Mouse (Mus musculus) C2C12 (cell line): ENCODE results near the gene Zfhx3. TPM values are rescaled to one million over a fixed set of nuclear protein-coding genes. Genes with fewer than 3 reads are reported as not detected.

ENCODE experiments used
- H3K27me3 ChIP-seq: one replicate; pipeline ENCODE4 v1.6.1; 2011; ENCODE audit not compliant: control insufficient read depth, insufficient read depth, insufficient read length
- H3K36me3 ChIP-seq: one replicate; pipeline ENCODE4 v1.6.1; 2011; ENCODE audit not compliant: control insufficient read depth, insufficient read depth
- H3K4me3 ChIP-seq: one replicate; pipeline ENCODE4 v1.5.1; 2011; ENCODE audit warnings: mild to moderate bottlenecking, control low read depth; ENCODE audit not compliant: poor library complexity, insufficient read depth, severe bottlenecking
- H3K79me2 ChIP-seq: one replicate; pipeline ENCODE4 v1.6.1; 2011; ENCODE audit not compliant: control insufficient read depth, insufficient read depth
- H3K79me3 ChIP-seq: one replicate; pipeline ENCODE4 v1.6.1; 2011; ENCODE audit warnings: low read depth, control low read depth
- H3ac ChIP-seq: one replicate; pipeline ENCODE3; 2011; ENCODE audit warnings: low read depth; ENCODE audit not compliant: control insufficient read depth, insufficient read length
- CEBPB ChIP-seq: IDR thresholded peaks from one replicate; pipeline ENCODE4 v1.6.1; 2011; ENCODE audit warnings: low read depth, mild to moderate bottlenecking, control low read depth, moderate library complexity
- CTCF ChIP-seq: IDR thresholded peaks from one replicate; pipeline ENCODE4 v1.5.1; 2011; ENCODE audit not compliant: control insufficient read depth, insufficient read depth, insufficient read length
- FOSL1 ChIP-seq: IDR thresholded peaks from one replicate; pipeline ENCODE4 v1.8.0; 2011; ENCODE audit warnings: mild to moderate bottlenecking, low read length; ENCODE audit not compliant: poor library complexity, insufficient read depth, severe bottlenecking
- MAX ChIP-seq: IDR thresholded peaks from one replicate; pipeline ENCODE4 v1.6.1; 2011; ENCODE audit warnings: mild to moderate bottlenecking, control low read depth
- MYOD1 ChIP-seq: IDR thresholded peaks from one replicate; pipeline ENCODE4 v1.6.1; 2011; ENCODE audit warnings: low read depth; ENCODE audit not compliant: control insufficient read depth, insufficient read length
- MYOG ChIP-seq: IDR thresholded peaks from one replicate; pipeline ENCODE4 v1.6.1; 2011; ENCODE audit not compliant: control insufficient read depth, insufficient read length; ENCODE audit errors: extremely low read depth
- USF1 ChIP-seq: IDR thresholded peaks from one replicate; pipeline ENCODE4 v1.6.1; 2011; ENCODE audit warnings: low read depth, mild to moderate bottlenecking, control low read depth, moderate library complexity
- polyA plus RNA-seq: library from polyadenylated mRNA; unstranded; fragments of >200 nt; fragmentation: generic; extraction: Trizol; gene quantifications from one replicate; pipeline ENCODE4 v1.2.1, GENCODE M21; 2012; ENCODE audit warnings: missing spikeins

Zfhx3 gene
- polyA plus RNA-seq, 1 experiment: 4.3 TPM

DNA sequence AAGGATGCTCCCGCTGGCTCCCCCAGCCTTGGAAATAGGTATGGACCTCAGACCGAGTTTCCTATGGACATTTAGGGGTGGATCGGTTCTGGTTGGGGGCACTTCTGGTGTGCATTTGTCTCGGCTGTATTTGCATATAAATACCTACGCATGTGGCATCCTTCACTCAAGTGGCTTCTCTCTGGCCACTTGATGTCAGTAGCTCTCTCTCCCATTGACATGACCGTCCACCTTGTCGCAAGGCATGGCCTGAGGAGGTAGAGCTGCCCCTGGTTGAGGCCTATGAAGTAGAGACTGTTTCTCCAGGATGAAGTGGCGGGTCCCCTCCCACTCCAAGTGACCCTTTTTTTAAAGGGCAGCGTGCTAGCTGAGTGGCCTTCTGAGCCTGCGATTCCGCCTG, 781.2 kb downstream of the Zfhx3 start:
- peaks cover 95% of the 10 kb centered on the region for H3K79me3 ChIP-seq
- TF ChIP-seq USF1 (no peak), CEBPB (no peak), MYOG (no peak), CTCF (no peak), FOSL1 (no peak), MYOD1 (no peak), MAX (no peak)
- no peak overlapping the region for H3K4me3 ChIP-seq
- H3K79me2 ChIP-seq: peaks cover 100% of the 10 kb centered on the region
- peaks cover 10% of the 10 kb centered on the region for H3K36me3 ChIP-seq
- H3ac ChIP-seq: no peak overlapping the region
- H3K27me3 ChIP-seq: no peaks in the 10 kb centered on the region

- no peak overlapping the region for H3ac ChIP-seq
- peaks cover 92% of the 10 kb centered on the region for H3K79me3 ChIP-seq
- no peaks in the 10 kb centered on the region for H3K27me3 ChIP-seq
- H3K36me3 ChIP-seq: peaks cover 10% of the 10 kb centered on the region
- no peak overlapping the region for H3K4me3 ChIP-seq
- TF ChIP-seq MAX: no peak
- TF ChIP-seq MYOG: no peak
- TF ChIP-seq MYOD1: no peak
- TF ChIP-seq CEBPB: no peak
- TF ChIP-seq FOSL1: no peak
- no peak for TF ChIP-seq CTCF
- no peak for TF ChIP-seq USF1
- H3K79me2 ChIP-seq: peaks cover 100% of the 10 kb centered on the region
Measured at GRCm38 (mm10) chr8:108724818-108725506, 782.5 kb downstream of the Zfhx3 start.

- TF ChIP-seq MAX: no peak
- TF ChIP-seq MYOD1: no peak
- TF ChIP-seq FOSL1: no peak
- TF ChIP-seq USF1: no peak
- no peak overlapping the region for H3K4me3 ChIP-seq
Measured at GRCm38 (mm10) chr8:108725631-108726030, 783.2 kb downstream of the Zfhx3 start.

GRCm38 (mm10) chr8:108726541-108727241, 784.2 kb downstream of the Zfhx3 start:
- Histone ChIP-seq H3K79me3 (peaks cover 90% of the 10 kb centered on the region), H3K27me3 (no peaks in the 10 kb centered on the region), H3K36me3 (peaks cover 5% of the 10 kb centered on the region), H3K4me3 (no peak overlapping the region), H3ac (no peak overlapping the region), H3K79me2 (peaks cover 100% of the 10 kb centered on the region)
- TF ChIP-seq MYOG (no peak), CTCF (no peak), MYOD1 (no peak), CEBPB (no peak), FOSL1 (no peak), USF1 (no peak), MAX (no peak)

More at GRCm38 (mm10) chr8:108725631-108726030, 783.2 kb downstream of the Zfhx3 start:
- Histone ChIP-seq H3K27me3 (no peaks in the 10 kb centered on the region), H3K79me3 (peaks cover 91% of the 10 kb centered on the region), H3K79me2 (peaks cover 100% of the 10 kb centered on the region), H3ac (no peak overlapping the region), H3K36me3 (peaks cover 10% of the 10 kb centered on the region)

DNA sequence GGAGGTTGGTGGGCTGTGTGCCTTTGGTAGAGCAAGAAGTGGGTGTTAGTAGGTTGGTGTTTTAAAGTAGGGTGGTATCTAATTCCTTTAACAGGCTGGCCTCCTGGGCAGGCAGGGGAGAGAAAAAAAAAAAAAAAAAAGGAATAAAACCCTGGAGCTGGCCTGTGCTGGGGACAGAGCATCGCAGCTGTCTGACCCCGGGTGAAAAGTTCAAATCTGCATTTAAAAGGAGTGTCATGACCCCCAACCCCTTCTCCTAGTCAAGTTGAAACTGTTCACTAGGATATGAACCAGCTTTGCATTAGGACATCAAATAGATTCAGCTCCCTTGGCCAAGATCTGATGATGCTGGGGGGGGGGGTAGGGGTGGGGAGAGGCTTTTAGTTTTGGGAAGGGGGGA, 786.7 kb downstream of the Zfhx3 start:
- no peak overlapping the region for H3ac ChIP-seq
- peaks cover 16% of the 10 kb centered on the region for H3K36me3 ChIP-seq
- H3K27me3 ChIP-seq: no peaks in the 10 kb centered on the region
- H3K79me2 ChIP-seq: peaks cover 100% of the 10 kb centered on the region
- H3K4me3 ChIP-seq: no peak overlapping the region
- H3K79me3 ChIP-seq: peaks cover 90% of the 10 kb centered on the region
- TF ChIP-seq CEBPB: no peak
- TF ChIP-seq CTCF: no peak
- no peak for TF ChIP-seq USF1
- no peak for TF ChIP-seq MYOG
- TF ChIP-seq FOSL1: no peak
- no peak for TF ChIP-seq MYOD1
- TF ChIP-seq MAX: no peak
